Mouse (Mus musculus) myocyte (in vitro differentiated cells): ENCODE measurements around the gene Cstf2t.

Source experiments
- MYOG ChIP-seq, 3 experiments: IDR thresholded peaks; one replicate each; pipeline ENCODE4 v1.6.1; 2011; ENCODE audit warnings: control low read depth in 2 of 3, low read depth in 2 of 3, mild to moderate bottlenecking in 2 of 3; ENCODE audit not compliant: insufficient read length in 2 of 3, control insufficient read depth in 1 of 3, insufficient read depth in 1 of 3
- POLR2A ChIP-seq: IDR thresholded peaks from one replicate; pipeline ENCODE4 v1.6.1; 2011; ENCODE audit warnings: low read depth, mild to moderate bottlenecking, control low read depth, moderate library complexity; ENCODE audit not compliant: insufficient read length

- TF ChIP-seq POLR2A (no peak), MYOG (IDR thresholded peaks at IDR 0.05; ENCODE audit: control insufficient read depth in 1 of 3, insufficient read depth in 1 of 3, insufficient read length in 2 of 3, low read depth in 2 of 3) (no peak)
Measured at GRCm38 (mm10) chr19:31076106-31076505, 6.5 kb upstream of the Cstf2t start.
